Mouse (Mus musculus): ENCODE data around the gene Olfr550.
A peak's percentile ranks its signal among the peaks of the same experiment; 100 is the strongest.
"Not testable (repeated sequence)": the region's sequence is repeated elsewhere in the genome, so short reads cannot be mapped to it uniquely, and the experiment has no call there.

Gene Olfr550

GRCm38 (mm10) chr7:102571142-102571541 lies at the start of gene Olfr550:
Olfr550 (plus strand) TSS chr7:102571442.
- no peak for DNase-seq (ENCODE audit: low read depth, low spot score)

GRCm38 (mm10) chr7:102529052-102529451 lies 42.2 kb upstream of the Olfr550 start:
- DNase-seq (ENCODE audit: low read depth, low spot score) = no peak

GRCm38 (mm10) chr7:102534449-102534848 lies 36.8 kb upstream of the Olfr550 start, which contains the start of gene Olfr547:
Olfr547 (plus strand) TSS chr7:102534749.
- no peak for DNase-seq (ENCODE audit: low read depth, low spot score)

GRCm38 (mm10) chr7:102540596-102540995 lies 30.6 kb upstream of the Olfr550 start, which contains the start of gene Olfr548-ps1:
Olfr548-ps1 (plus strand) TSS chr7:102540896.
- no peak for DNase-seq (ENCODE audit: low read depth, low spot score)

- no peak for DNase-seq (ENCODE audit: low read depth, low spot score)
These were observed 30.0 kb upstream of the Olfr550 start for GRCm38 (mm10) chr7:102541251-102541650.

GRCm38 (mm10) chr7:102549570-102549969 lies 21.7 kb upstream of the Olfr550 start, which contains the start of gene Olfr549:
Olfr549 (plus strand) TSS chr7:102549870.
- no peak for DNase-seq (ENCODE audit: low read depth, low spot score)

- peak; percentile 43 for DNase-seq (ENCODE audit: low read depth, low spot score)
These were observed 18.0 kb upstream of the Olfr550 start for GRCm38 (mm10) chr7:102553279-102553678.

GRCm38 (mm10) chr7:102564999-102565997 lies 5.9 kb upstream of the Olfr550 start, which contains the start of gene Trim21:
Trim21 (minus strand) TSS chr7:102565486.
- DNase-seq (ENCODE audit: low read depth, low spot score) = peak; percentile 94

GRCm38 (mm10) chr7:102566219-102566618 lies 5.0 kb upstream of the Olfr550 start:
- peak; percentile 20 for DNase-seq (ENCODE audit: low read depth, low spot score)

- no peak for DNase-seq (ENCODE audit: low read depth, low spot score)
These were observed 2.1 kb downstream of the Olfr550 start for GRCm38 (mm10) chr7:102573174-102573830.

GRCm38 (mm10) chr7:102575998-102576397 lies 4.8 kb downstream of the Olfr550 start:
- no peak for DNase-seq (ENCODE audit: low read depth, low spot score)

- DNase-seq (ENCODE audit: low read depth, low spot score) = no peak
These were observed 20.5 kb downstream of the Olfr550 start, which contains the start of gene Olfr551 for GRCm38 (mm10) chr7:102591786-102592185. Olfr551 (minus strand) TSS chr7:102591886.

- no peak for DNase-seq (ENCODE audit: low read depth, low spot score)
These were observed 26.3 kb downstream of the Olfr550 start, which contains the start of gene Olfr552 for GRCm38 (mm10) chr7:102597378-102598031. Olfr552 (plus strand) TSS chr7:102597770.

- no peak for DNase-seq (ENCODE audit: low read depth, low spot score)
These were observed 46.9 kb downstream of the Olfr550 start, which contains the start of gene Olfr553 for GRCm38 (mm10) chr7:102618118-102618517. Olfr553 (minus strand) TSS chr7:102618218.

GRCm38 (mm10) chr7:102619608-102620007 lies 48.4 kb downstream of the Olfr550 start:
- DNase-seq (ENCODE audit: low read depth, low spot score) = no peak

- not testable (repeated sequence) for DNase-seq (ENCODE audit: low read depth, low spot score)
These were observed 49.1 kb downstream of the Olfr550 start for GRCm38 (mm10) chr7:102620368-102620767.

All from A20 (cell line).